Mouse (Mus musculus): ENCODE results near the gene Nr2c1.

- TF ChIP-seq CTCF (IDR thresholded peaks at IDR 0.05; ENCODE audit: low read depth, low read length) (no peak), TAL1 (conservative IDR thresholded peaks at IDR 0.05; ENCODE audit: low read depth, low read length) (no peak)
These were observed 35.4 kb downstream of the Nr2c1 start for GRCm38 (mm10) chr10:94183199-94183598.

Data from G1E (cell line).